Mouse (Mus musculus): ENCODE results near the gene Atrx.
"Not testable (repeated sequence)": the region's sequence is repeated elsewhere in the genome, so short reads cannot be mapped to it uniquely, and the experiment has no call there.

The Atrx gene

GRCm38 (mm10) chrX:105928861-105929477, at the start of gene Atrx:
Gene Atrx, minus strand, starts transcription at chrX:105929403.
- DNase-seq (ENCODE audit: inconsistent ontology term): peak; percentile 75

GRCm38 (mm10) chrX:105957091-105957490, 27.9 kb upstream of the Atrx start:
- DNase-seq (ENCODE audit: inconsistent ontology term): not testable (repeated sequence)

- DNase-seq (ENCODE audit: inconsistent ontology term): no peak
These were observed 24.8 kb upstream of the Atrx start for GRCm38 (mm10) chrX:105953999-105954398.

- no peak for DNase-seq (ENCODE audit: inconsistent ontology term)
These were observed 17.2 kb upstream of the Atrx start for GRCm38 (mm10) chrX:105946357-105946756.

- DNase-seq (ENCODE audit: inconsistent ontology term): no peak
These were observed 10.0 kb upstream of the Atrx start for GRCm38 (mm10) chrX:105939245-105939644.

GRCm38 (mm10) chrX:105937736-105938135, 8.5 kb upstream of the Atrx start:
- no peak for DNase-seq (ENCODE audit: inconsistent ontology term)

- DNase-seq (ENCODE audit: inconsistent ontology term): no peak
These were observed 5.1 kb upstream of the Atrx start for GRCm38 (mm10) chrX:105934341-105934740.

GRCm38 (mm10) chrX:105929478-105930038, 355 bp upstream of the Atrx start:
- DNase-seq (ENCODE audit: inconsistent ontology term): no peak

GRCm38 (mm10) chrX:105927941-105928860, 1.0 kb downstream of the Atrx start:
- peak; percentile 43 for DNase-seq (ENCODE audit: inconsistent ontology term)

- peak; percentile 19 for DNase-seq (ENCODE audit: inconsistent ontology term)
These were observed 3.0 kb downstream of the Atrx start for GRCm38 (mm10) chrX:105926121-105926735.

GRCm38 (mm10) chrX:105924326-105925070, 4.7 kb downstream of the Atrx start:
- peak; percentile 14 for DNase-seq (ENCODE audit: inconsistent ontology term)

- no peak for DNase-seq (ENCODE audit: inconsistent ontology term)
These were observed 5.3 kb downstream of the Atrx start for GRCm38 (mm10) chrX:105923896-105924295.

- not testable (repeated sequence) for DNase-seq (ENCODE audit: inconsistent ontology term)
These were observed 6.2 kb downstream of the Atrx start for GRCm38 (mm10) chrX:105922986-105923385.

GRCm38 (mm10) chrX:105921421-105921820, 7.8 kb downstream of the Atrx start:
- no peak for DNase-seq (ENCODE audit: inconsistent ontology term)

GRCm38 (mm10) chrX:105911728-105912127, 17.5 kb downstream of the Atrx start:
- no peak for DNase-seq (ENCODE audit: inconsistent ontology term)

GRCm38 (mm10) chrX:105901611-105902010, 27.6 kb downstream of the Atrx start:
- DNase-seq (ENCODE audit: inconsistent ontology term): no peak

- no peak for DNase-seq (ENCODE audit: inconsistent ontology term)
These were observed 42.3 kb downstream of the Atrx start for GRCm38 (mm10) chrX:105886921-105887320.

GRCm38 (mm10) chrX:105864367-105864766, 64.8 kb downstream of the Atrx start:
- DNase-seq (ENCODE audit: inconsistent ontology term): no peak

GRCm38 (mm10) chrX:105824462-105824861, 104.7 kb downstream of the Atrx start:
- DNase-seq (ENCODE audit: inconsistent ontology term): no peak

- no peak for DNase-seq (ENCODE audit: inconsistent ontology term)
These were observed 134.3 kb downstream of the Atrx start for GRCm38 (mm10) chrX:105794806-105795403.

GRCm38 (mm10) chrX:105773281-105773680, 155.9 kb downstream of the Atrx start:
- no peak for DNase-seq (ENCODE audit: inconsistent ontology term)

Data from Muller cell, postnatal 12 days (primary cell).